Mouse (Mus musculus): ENCODE data around the gene St6galnac5. TPM values are rescaled to one million over a fixed set of nuclear protein-coding genes. Genes with fewer than 3 reads are reported as not detected.

The St6galnac5 gene
- polyA plus RNA-seq, 1 experiment from 2014 or later: 0.05 TPM

DNA sequence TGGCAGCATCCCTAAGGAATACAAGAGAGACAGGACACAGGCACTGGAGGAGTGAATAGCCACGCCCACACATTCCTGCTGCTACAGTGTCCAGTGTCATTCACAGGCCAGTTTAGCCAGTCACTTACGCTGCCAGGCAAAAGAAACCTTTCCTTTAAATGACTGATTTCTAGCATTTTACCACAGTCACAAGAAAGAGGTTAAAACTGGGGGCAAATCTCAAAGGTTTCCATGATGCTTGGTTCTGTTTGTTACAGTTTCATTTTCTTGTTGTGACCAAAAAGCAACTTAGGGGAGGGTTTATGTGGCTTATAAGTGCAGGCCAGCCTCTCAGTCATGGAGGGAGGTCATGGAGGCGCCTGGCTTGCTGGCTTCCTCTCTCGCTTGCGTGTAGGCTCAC is 74.4 kb downstream of the St6galnac5 start:
- no peaks in the 10 kb centered on the region for H3K9me3 ChIP-seq (replicated peaks)

DNA sequence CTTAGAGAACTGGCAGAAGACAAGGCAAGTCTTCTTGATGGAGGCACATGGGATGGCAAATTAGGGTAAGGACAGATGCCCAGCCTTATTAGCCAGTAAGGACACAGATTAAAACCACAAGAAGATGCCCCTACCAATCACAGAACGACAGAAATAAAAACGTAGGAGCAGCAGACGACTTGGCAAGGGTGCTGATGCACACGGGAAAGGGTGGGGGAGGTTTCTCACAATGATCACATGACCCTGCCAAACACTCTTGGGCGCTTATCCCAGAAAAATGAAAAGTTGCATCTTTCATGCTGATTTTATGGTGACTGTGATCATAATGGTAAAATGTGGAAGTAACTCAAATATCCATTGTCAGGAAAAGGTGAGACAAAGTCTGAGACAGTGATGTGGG is 75.0 kb downstream of the St6galnac5 start:
- Histone ChIP-seq H3K27me3 (replicated peaks) (no peaks in the 10 kb centered on the region), H3K4me1 (peaks cover 6% of the 10 kb centered on the region), H3K4me3 (no peak overlapping the region), H3K27ac (no peak overlapping the region), H3K4me2 (no peak overlapping the region), H3K36me3 (no peaks in the 10 kb centered on the region), H3K9ac (no peak overlapping the region), H3K9me3 (replicated peaks) (no peaks in the 10 kb centered on the region)
- WGBS (ENCODE audit: insufficient replicate concordance): 59% methylated on average over 5 of the region's 5 CpGs
- no peak for ATAC-seq

More for the DNA sequence above, 74.4 kb downstream of the St6galnac5 start:
- Histone ChIP-seq H3K9ac (no peak overlapping the region), H3K36me3 (no peaks in the 10 kb centered on the region), H3K27ac (no peak overlapping the region), H3K4me3 (no peak overlapping the region), H3K27me3 (replicated peaks) (no peaks in the 10 kb centered on the region), H3K4me2 (no peak overlapping the region), H3K4me1 (peaks cover 10% of the 10 kb centered on the region)
- ATAC-seq: no peak
- 69% methylated on average over 5 of the region's 5 CpGs for WGBS (ENCODE audit: insufficient replicate concordance)

DNA sequence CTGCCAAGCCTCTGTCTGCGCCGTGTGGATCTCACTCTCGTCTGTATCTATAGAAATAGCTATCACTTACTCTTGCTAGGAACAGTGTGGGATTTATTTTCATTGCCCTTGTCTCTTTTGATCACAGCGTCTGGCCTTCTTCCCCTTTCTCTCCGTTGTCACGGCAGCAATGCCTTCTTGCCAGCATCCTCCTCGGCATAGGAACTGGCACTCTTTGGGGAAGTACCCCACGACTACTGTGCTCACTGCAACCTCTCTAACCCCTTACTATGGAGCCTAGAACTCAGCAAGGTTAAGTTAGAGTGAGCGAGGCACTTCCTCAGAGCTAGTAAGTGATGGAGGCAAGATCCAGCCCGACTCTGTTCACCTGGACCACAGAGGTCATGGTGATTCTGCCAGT is 76.2 kb downstream of the St6galnac5 start:
- Histone ChIP-seq H3K4me1 (no peaks in the 10 kb centered on the region), H3K27ac (no peak overlapping the region), H3K9ac (no peak overlapping the region), H3K9me3 (replicated peaks) (no peaks in the 10 kb centered on the region), H3K4me2 (no peak overlapping the region), H3K36me3 (no peaks in the 10 kb centered on the region), H3K4me3 (no peak overlapping the region), H3K27me3 (replicated peaks) (no peaks in the 10 kb centered on the region)
- ATAC-seq: no peak
- WGBS (ENCODE audit: insufficient replicate concordance): 45% methylated on average over 10 of the region's 10 CpGs

DNA sequence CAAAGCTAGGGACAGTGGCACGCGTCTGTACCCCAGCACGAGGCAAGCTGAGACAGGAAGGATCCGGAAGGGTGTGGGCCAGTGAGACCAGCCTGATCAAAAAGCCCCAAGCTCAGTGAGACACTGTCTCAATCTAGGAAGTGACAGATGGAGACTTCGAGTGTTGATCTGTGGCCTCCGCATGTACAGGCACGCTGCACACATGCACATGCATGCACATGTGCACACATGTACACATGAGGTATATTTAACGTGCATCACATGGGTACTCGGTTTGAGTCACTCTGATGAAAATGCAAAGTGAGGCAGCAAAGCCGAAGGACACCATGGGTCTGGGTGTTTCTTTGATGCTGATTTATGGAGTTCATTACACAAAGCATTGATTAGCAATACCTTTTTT is 77.0 kb downstream of the St6galnac5 start:
- 72% methylated on average over 10 of the region's 10 CpGs for WGBS (ENCODE audit: insufficient replicate concordance)
- H3K36me3 ChIP-seq: no peaks in the 10 kb centered on the region
- no peak overlapping the region for H3K27ac ChIP-seq
- H3K4me2 ChIP-seq: no peak overlapping the region
- H3K4me1 ChIP-seq: no peaks in the 10 kb centered on the region
- no peak for ATAC-seq
- no peak overlapping the region for H3K4me3 ChIP-seq
- H3K9ac ChIP-seq: no peak overlapping the region
- no peaks in the 10 kb centered on the region for H3K9me3 ChIP-seq (replicated peaks)
- no peaks in the 10 kb centered on the region for H3K27me3 ChIP-seq (replicated peaks)

DNA sequence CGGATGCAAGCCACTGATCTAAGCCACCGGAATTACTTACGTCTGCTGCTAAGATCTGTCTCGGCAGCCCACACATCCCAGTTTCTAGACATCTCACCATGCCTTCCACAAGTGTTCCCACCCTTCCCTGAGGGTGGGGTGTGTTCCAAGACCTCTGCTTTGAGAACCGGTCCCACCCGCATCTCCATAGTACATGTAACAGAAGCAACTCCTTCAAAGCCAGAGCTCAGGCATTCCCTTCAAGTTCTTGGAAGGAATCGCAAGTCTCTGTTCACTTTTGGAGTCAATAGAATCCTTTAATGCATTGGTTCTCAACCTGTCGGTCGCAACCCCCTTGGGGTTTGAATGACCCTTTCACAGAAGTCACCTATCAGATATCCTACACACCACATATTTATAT is 83.1 kb downstream of the St6galnac5 start:
- no peaks in the 10 kb centered on the region for H3K36me3 ChIP-seq
- H3K27me3 ChIP-seq (replicated peaks): no peaks in the 10 kb centered on the region
- no peak overlapping the region for H3K4me2 ChIP-seq
- H3K9ac ChIP-seq: no peak overlapping the region
- no peaks in the 10 kb centered on the region for H3K4me1 ChIP-seq
- no peak overlapping the region for H3K4me3 ChIP-seq
- WGBS (ENCODE audit: insufficient replicate concordance): 84% methylated on average over 9 of the region's 9 CpGs
- no peak for ATAC-seq
- no peak overlapping the region for H3K27ac ChIP-seq
- H3K9me3 ChIP-seq (replicated peaks): no peaks in the 10 kb centered on the region

DNA sequence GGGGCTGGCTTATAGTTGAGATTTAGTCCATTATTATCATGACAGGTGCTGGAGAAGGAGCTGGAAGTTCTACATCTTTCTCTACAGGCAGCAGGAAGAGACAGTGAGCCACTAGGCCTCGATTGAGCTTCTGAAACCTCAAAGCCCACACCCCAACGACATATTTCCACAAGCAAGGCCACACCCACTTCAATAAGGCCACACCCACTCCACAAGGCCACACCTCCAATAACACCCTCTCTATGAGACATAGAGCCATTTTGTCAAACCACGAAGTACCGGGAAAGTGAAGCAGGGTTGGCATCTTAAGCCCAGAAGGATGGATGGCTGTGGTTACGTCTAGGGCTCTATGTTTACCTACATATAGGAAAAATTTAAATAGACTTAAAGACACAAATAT is 84.8 kb downstream of the St6galnac5 start:
- Histone ChIP-seq H3K4me2 (no peak overlapping the region), H3K4me1 (no peaks in the 10 kb centered on the region), H3K4me3 (no peak overlapping the region), H3K27ac (no peak overlapping the region), H3K27me3 (replicated peaks) (no peaks in the 10 kb centered on the region), H3K36me3 (no peaks in the 10 kb centered on the region), H3K9ac (no peak overlapping the region), H3K9me3 (replicated peaks) (no peaks in the 10 kb centered on the region)
- ATAC-seq: no peak
- WGBS (ENCODE audit: insufficient replicate concordance): 60% methylated on average over 5 of the region's 5 CpGs

DNA sequence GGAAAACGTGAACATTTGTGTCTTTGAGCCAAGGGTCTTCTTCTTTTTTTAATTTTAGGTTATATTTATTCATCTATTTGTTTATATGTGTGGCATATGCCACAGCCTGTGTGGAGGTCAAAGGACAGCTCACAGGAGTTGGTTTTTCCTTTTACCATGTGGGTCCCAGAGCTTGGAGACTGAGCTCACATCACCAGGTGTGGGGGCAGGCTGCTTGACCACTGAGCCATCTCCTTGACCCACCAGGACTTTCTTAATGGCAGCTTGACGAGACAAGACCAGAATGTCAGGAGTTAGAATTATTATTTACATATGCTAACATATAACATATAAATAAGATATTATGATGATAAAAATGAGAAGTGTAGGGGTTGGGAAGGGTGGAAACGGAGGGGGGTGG is 85.9 kb downstream of the St6galnac5 start:
- H3K4me3 ChIP-seq: no peak overlapping the region
- H3K9ac ChIP-seq: no peak overlapping the region
- no peaks in the 10 kb centered on the region for H3K4me1 ChIP-seq
- H3K27me3 ChIP-seq (replicated peaks): no peaks in the 10 kb centered on the region
- WGBS (ENCODE audit: insufficient replicate concordance): 59% methylated on average over 3 of the region's 3 CpGs
- no peak overlapping the region for H3K27ac ChIP-seq
- ATAC-seq: no peak
- H3K4me2 ChIP-seq: no peak overlapping the region
- no peaks in the 10 kb centered on the region for H3K36me3 ChIP-seq
- H3K9me3 ChIP-seq (replicated peaks): no peaks in the 10 kb centered on the region

DNA sequence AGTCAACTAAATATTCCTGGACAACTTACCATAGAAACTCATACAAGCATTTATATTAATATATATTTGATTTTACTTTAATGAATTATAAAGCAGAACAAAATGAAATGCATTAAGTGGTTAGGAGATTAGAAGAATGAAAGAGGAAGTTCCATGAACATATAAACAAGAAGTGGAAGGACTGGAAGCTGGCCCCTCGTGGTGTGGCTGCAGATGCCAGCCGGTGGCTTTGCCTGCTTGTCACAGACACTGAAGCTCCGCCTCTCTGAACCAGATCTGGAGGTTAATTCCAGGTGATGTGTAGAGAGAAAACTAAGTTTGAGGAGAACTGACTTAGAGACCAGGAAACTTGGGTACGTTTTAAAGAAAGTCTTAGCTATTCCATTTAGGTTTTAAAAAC is 87.1 kb downstream of the St6galnac5 start:
- Histone ChIP-seq H3K9me3 (replicated peaks) (no peaks in the 10 kb centered on the region), H3K9ac (no peak overlapping the region), H3K4me2 (no peak overlapping the region), H3K27me3 (replicated peaks) (no peaks in the 10 kb centered on the region), H3K4me3 (no peak overlapping the region), H3K4me1 (no peaks in the 10 kb centered on the region), H3K27ac (no peak overlapping the region), H3K36me3 (no peaks in the 10 kb centered on the region)
- 15% methylated on average over 4 of the region's 4 CpGs for WGBS (ENCODE audit: insufficient replicate concordance)
- ATAC-seq: no peak

DNA sequence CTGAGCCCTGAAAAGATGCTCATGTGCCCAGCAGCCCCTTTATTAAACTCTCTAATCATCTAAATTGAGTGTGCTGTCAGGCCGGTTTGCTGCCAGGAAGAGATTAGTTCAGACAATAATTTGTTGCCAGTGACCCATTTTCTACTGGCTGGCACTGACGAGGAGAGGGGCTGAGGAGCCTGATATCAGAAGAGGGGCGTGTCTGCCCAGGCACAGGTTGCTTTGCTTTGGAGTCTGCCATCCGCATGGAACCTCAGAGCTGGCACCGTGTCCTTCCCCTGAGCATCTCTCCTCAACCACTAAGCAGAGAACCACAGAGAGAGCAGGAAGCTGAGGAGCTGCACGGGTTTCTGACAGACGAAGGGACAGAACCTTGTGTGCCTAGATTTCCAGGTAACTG is 93.9 kb downstream of the St6galnac5 start:
- no peak for ATAC-seq
- Histone ChIP-seq H3K4me2 (no peak overlapping the region), H3K4me1 (peaks cover 16% of the 10 kb centered on the region), H3K27ac (no peak overlapping the region), H3K9me3 (replicated peaks) (no peaks in the 10 kb centered on the region), H3K9ac (no peak overlapping the region), H3K4me3 (no peak overlapping the region), H3K27me3 (replicated peaks) (no peaks in the 10 kb centered on the region), H3K36me3 (no peaks in the 10 kb centered on the region)
- WGBS (ENCODE audit: insufficient replicate concordance): 50% methylated on average over 7 of the region's 7 CpGs

DNA sequence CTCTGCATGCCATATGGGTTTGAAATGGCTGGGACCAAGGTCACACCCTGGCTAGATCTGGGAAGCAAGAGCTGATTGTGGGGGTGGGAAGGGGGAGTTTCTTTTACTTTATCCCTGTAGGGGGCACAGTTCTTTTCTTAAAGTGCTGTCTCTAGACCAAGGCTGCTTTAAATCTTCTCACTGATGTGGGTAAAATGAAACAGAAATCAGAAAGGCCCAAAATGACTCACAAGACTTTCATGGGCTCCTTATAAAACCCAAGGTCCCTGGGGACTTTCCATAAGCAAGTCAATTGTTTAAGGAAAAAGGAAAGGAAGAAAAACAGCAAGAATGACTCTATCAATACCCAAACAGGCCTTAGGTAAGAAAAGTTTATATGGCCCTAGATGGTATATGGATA is 95.3 kb downstream of the St6galnac5 start:
- no peaks in the 10 kb centered on the region for H3K9me3 ChIP-seq (replicated peaks)
- peaks cover 16% of the 10 kb centered on the region for H3K4me1 ChIP-seq
- H3K36me3 ChIP-seq: no peaks in the 10 kb centered on the region
- no peak overlapping the region for H3K27ac ChIP-seq
- no peak overlapping the region for H3K4me2 ChIP-seq
- H3K27me3 ChIP-seq (replicated peaks): no peaks in the 10 kb centered on the region
- ATAC-seq: no peak
- H3K9ac ChIP-seq: no peak overlapping the region
- H3K4me3 ChIP-seq: no peak overlapping the region

DNA sequence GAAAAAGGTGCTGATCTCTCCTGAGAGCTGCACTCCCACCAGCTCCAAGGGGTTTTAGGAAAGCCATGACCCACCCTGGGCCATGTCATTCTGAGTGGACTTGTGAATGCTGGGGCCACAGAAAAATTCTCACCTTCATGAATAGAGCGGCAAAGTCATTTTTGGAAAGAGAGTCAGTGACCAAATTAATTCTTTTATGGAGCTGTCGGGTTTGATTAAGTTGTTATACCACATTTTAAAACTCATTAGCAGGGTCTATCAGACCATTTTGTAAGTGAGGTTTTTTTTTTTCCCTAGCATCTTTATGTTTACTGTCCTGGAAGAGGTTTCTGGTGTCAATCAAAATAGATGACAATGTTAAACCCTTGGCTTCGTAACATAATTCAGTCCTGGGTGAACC is 98.5 kb downstream of the St6galnac5 start:
- Histone ChIP-seq H3K27ac (no peak overlapping the region), H3K27me3 (replicated peaks) (no peaks in the 10 kb centered on the region), H3K4me1 (peaks cover 9% of the 10 kb centered on the region), H3K9me3 (replicated peaks) (no peaks in the 10 kb centered on the region), H3K4me3 (no peak overlapping the region), H3K4me2 (no peak overlapping the region), H3K36me3 (no peaks in the 10 kb centered on the region), H3K9ac (no peak overlapping the region)
- no peak for ATAC-seq
- WGBS (ENCODE audit: insufficient replicate concordance): 81% methylated on average over 3 of the region's 3 CpGs

DNA sequence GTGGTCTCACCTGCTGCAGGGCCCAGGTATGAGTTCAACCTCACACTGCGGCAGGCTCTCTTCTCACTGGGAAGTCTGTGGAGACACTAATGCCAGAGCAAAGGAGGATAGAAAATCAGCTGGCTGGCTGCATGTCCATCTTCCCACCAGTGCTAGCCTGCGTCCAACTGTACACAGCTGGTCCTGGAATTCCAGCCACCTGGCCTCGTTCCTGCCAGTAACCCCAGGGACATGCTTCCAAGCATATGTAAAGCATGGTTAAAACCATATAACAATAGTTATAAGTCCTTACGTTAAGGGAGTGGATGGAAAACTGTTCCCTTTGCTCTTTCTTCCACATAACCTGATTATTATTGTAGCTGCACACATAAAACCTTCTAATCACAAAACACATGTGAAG is 100.3 kb downstream of the St6galnac5 start:
- H3K27ac ChIP-seq: no peak overlapping the region
- no peaks in the 10 kb centered on the region for H3K4me1 ChIP-seq
- H3K4me3 ChIP-seq: no peak overlapping the region
- H3K4me2 ChIP-seq: no peak overlapping the region
- WGBS (ENCODE audit: insufficient replicate concordance): 76% methylated on average over 4 of the region's 4 CpGs
- H3K36me3 ChIP-seq: no peaks in the 10 kb centered on the region
- no peaks in the 10 kb centered on the region for H3K27me3 ChIP-seq (replicated peaks)
- no peaks in the 10 kb centered on the region for H3K9me3 ChIP-seq (replicated peaks)
- no peak overlapping the region for H3K9ac ChIP-seq
- ATAC-seq: no peak

DNA sequence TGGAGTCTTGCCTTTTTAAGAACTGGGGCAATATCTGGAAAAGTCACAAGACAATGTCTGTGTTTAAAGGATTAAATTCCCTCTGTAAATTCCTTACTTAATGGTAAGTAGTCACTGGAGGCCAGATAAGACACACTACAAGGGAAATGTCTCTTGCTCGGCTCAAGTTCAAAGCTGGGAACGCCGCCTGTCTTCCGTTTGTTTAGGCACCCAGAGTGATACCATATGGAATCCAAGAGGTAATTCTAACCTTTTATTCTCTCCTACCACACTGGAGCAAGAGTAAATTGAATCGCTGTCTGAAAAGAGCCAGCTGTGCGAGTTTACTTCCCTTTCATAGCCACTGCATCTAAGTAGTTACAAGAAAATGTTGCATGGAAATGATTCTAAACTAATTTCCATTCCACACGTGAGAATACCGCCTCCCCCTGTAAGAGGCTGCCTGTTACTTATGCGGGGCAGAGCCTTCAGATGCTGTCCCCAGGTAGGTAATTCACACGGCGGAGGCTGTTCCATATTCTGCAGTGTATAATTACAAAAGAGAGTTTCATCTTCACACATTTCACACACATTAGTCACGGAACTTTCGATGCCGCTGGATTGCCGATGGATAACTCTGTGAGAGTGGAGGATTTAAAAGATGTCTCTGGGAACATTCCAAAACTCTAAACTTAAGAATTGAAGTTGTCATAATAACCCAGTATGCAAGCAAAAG is 101.8 kb downstream of the St6galnac5 start:
- H3K36me3 ChIP-seq: no peaks in the 10 kb centered on the region

More for the DNA sequence above, 101.8 kb downstream of the St6galnac5 start:
- no peak overlapping the region for H3K27ac ChIP-seq
- no peak overlapping the region for H3K9ac ChIP-seq
- WGBS (ENCODE audit: insufficient replicate concordance): 74% methylated on average over 15 of the region's 15 CpGs
- no peaks in the 10 kb centered on the region for H3K27me3 ChIP-seq (replicated peaks)
- no peaks in the 10 kb centered on the region for H3K4me1 ChIP-seq
- ATAC-seq: no peak
- H3K9me3 ChIP-seq (replicated peaks): no peaks in the 10 kb centered on the region
- H3K4me2 ChIP-seq: no peak overlapping the region
- no peak overlapping the region for H3K4me3 ChIP-seq
